Mouse (Mus musculus) testis, adult 2 months (tissue): ENCODE results near the gene Pfkfb3.

Experiments used
- CTCF ChIP-seq: fragments of 200-500 bp; IDR thresholded peaks from 2 replicates; pipeline ENCODE4 v1.5.1; 2012; ENCODE audit warnings: low read depth, mild to moderate bottlenecking, inconsistent platforms, low read length, moderate library complexity; ENCODE audit not compliant: control insufficient read depth, insufficient read depth, insufficient replicate concordance
- POLR2A ChIP-seq: fragments of 200-500 bp; IDR thresholded peaks from 2 replicates; pipeline ENCODE4 v1.6.1; 2012; ENCODE audit warnings: low read depth, mild to moderate bottlenecking, inconsistent platforms, low read length, moderate library complexity; ENCODE audit not compliant: control insufficient read depth

DNA sequence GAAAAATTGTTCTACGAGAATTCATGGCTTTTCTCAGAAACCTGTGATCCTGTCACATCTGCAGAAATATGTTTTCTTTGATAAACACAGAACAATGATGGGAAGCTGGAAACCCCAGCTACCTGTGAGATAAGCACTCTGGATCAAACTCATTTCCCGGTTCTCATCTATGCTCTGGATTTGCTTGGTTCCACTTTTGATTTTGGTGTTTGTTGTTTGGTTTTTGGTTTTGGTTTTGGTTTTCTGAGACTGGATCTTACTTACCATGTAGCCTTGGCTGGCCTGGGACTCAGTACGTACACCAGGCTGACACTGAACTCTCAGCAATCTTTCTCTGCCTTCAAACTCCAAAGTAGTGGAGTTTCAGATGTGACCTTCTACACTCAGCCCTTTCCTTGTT, 38.0 kb downstream of the Pfkfb3 start:
- no peak for TF ChIP-seq CTCF
- TF ChIP-seq POLR2A, result no peak
